Mouse (Mus musculus): ENCODE data around the gene Cers6.

The Cers6 gene

GRCm38 (mm10) chr2:69061313-69061712 lies 200.1 kb downstream of the Cers6 start:
- no peak for DNase-seq (ENCODE audit: low read depth, low spot score)

- no peak for DNase-seq (ENCODE audit: low read depth, low spot score)
Measured at GRCm38 (mm10) chr2:69061910-69062689, 200.9 kb downstream of the Cers6 start.

- DNase-seq (ENCODE audit: low read depth, low spot score), result no peak
Measured at GRCm38 (mm10) chr2:69064759-69065158, 203.5 kb downstream of the Cers6 start.

- no peak for DNase-seq (ENCODE audit: low read depth, low spot score)
Measured at GRCm38 (mm10) chr2:69071440-69072235, 210.4 kb downstream of the Cers6 start.

- DNase-seq (ENCODE audit: low read depth, low spot score), result no peak
Measured at GRCm38 (mm10) chr2:69077189-69077588, 215.9 kb downstream of the Cers6 start.

GRCm38 (mm10) chr2:69080760-69081159 lies 219.5 kb downstream of the Cers6 start:
- no peak for DNase-seq (ENCODE audit: low read depth, low spot score)

GRCm38 (mm10) chr2:69082499-69083197 lies 221.4 kb downstream of the Cers6 start:
- DNase-seq (ENCODE audit: low read depth, low spot score), result no peak

- DNase-seq (ENCODE audit: low read depth, low spot score), result no peak
Measured at GRCm38 (mm10) chr2:69083198-69083509, 221.9 kb downstream of the Cers6 start.

GRCm38 (mm10) chr2:69084416-69084815 lies 223.2 kb downstream of the Cers6 start:
- no peak for DNase-seq (ENCODE audit: low read depth, low spot score)

- no peak for DNase-seq (ENCODE audit: low read depth, low spot score)
Measured at GRCm38 (mm10) chr2:69086505-69087260, 225.4 kb downstream of the Cers6 start.

- no peak for DNase-seq (ENCODE audit: low read depth, low spot score)
Measured at GRCm38 (mm10) chr2:69095836-69096235, 234.6 kb downstream of the Cers6 start.

- no peak for DNase-seq (ENCODE audit: low read depth, low spot score)
Measured at GRCm38 (mm10) chr2:69096821-69097220, 235.6 kb downstream of the Cers6 start.

GRCm38 (mm10) chr2:69097526-69097925 lies 236.3 kb downstream of the Cers6 start:
- DNase-seq (ENCODE audit: low read depth, low spot score), result no peak

GRCm38 (mm10) chr2:69098701-69099100 lies 237.5 kb downstream of the Cers6 start:
- no peak for DNase-seq (ENCODE audit: low read depth, low spot score)

- no peak for DNase-seq (ENCODE audit: low read depth, low spot score)
Measured at GRCm38 (mm10) chr2:69099147-69099546, 237.9 kb downstream of the Cers6 start.

GRCm38 (mm10) chr2:69100706-69101105 lies 239.5 kb downstream of the Cers6 start:
- no peak for DNase-seq (ENCODE audit: low read depth, low spot score)

GRCm38 (mm10) chr2:69103526-69103925 lies 242.3 kb downstream of the Cers6 start:
- no peak for DNase-seq (ENCODE audit: low read depth, low spot score)

GRCm38 (mm10) chr2:69104511-69105145 lies 243.4 kb downstream of the Cers6 start:
- no peak for DNase-seq (ENCODE audit: low read depth, low spot score)

- DNase-seq (ENCODE audit: low read depth, low spot score), result no peak
Measured at GRCm38 (mm10) chr2:69109246-69109645, 248.0 kb downstream of the Cers6 start.

GRCm38 (mm10) chr2:69109710-69110109 lies 248.5 kb downstream of the Cers6 start:
- no peak for DNase-seq (ENCODE audit: low read depth, low spot score)

GRCm38 (mm10) chr2:69112609-69113008 lies 251.4 kb downstream of the Cers6 start:
- DNase-seq (ENCODE audit: low read depth, low spot score), result no peak

All from brain, embryonic 18.5 days (tissue).